Mouse (Mus musculus) embryonic stem cell, embryonic (primary cell): ENCODE data around the gene Cblc.

Experiments used
- CTCF ChIA-PET, 4 experiments: fragments of 300-600 bp in 2 of 4; fragments of 350-600 bp in 2 of 4; sonication (Branson Sonifier 250); formaldehyde crosslinking; loops; one replicate each; lab custom pipeline; 2022; ENCODE audit warnings: inconsistent platforms in 2 of 4; lab: Charles Lee
- POLR2A ChIA-PET, 4 experiments: fragments of 300-600 bp in 2 of 4; fragments of 350-600 bp in 2 of 4; sonication (Branson Sonifier 250); formaldehyde crosslinking; loops; one replicate each; lab custom pipeline; 2022; ENCODE audit warnings: antibody characterized with exemption in 4 of 4, inconsistent platforms in 1 of 4; lab: Charles Lee

The Cblc gene

DNA sequence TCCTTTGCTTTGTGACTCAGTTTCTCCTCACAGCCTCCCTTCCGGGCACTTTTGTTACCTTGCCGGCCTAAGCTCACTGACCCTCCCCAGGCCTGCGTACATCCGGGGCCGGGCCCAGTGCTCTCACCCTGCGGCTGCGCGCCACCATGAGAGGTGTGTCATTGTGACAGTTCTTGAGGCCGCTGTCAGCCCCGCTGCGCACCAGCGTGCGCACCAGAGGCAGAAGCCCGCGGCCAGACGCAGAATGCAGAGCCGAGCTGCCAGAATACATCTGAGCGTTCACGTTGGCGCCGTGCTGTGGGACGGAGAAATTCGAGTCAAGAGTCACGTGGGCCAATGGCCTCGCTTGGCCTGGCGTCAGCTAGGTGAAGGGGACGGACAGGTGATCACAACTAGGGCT, 12.8 kb upstream of the Cblc start:
- ChIA-PET POLR2A (interaction anchor here (0.5 to 10.5 kb wide), 30 partner anchors 9 to 335 kb away, joined by 3 to 171 read pairs (median 4); partner anchors contain the start of genes Bcl3 (in 2 of the 4), Cblc (in 2 of the 4), Apoc1 (in 1 of the 4) and Bcam (in 1 of the 4)), CTCF (interaction anchor here (0.7 to 7.3 kb wide), 16 partner anchors 9 to 140 kb away, joined by 3 to 46 read pairs (median 4); no protein-coding TSS in a partner anchor)

GRCm38 (mm10) chr7:19806356-19806969, 9.9 kb upstream of the Cblc start:
- ChIA-PET CTCF (interaction anchor here in 3 of 4 experiments (0.7 to 7.3 kb wide), 10 partner anchors 17 to 83 kb away, joined by 3 to 46 read pairs (median 3); no protein-coding TSS in a partner anchor), POLR2A (interaction anchor here in 3 of 4 experiments (0.6 to 1.7 kb wide), 8 partner anchors 8 to 108 kb away, joined by 3 to 10 read pairs (median 4); partner anchors contain the start of gene Bcam (in 1 of the 3))

- CTCF ChIA-PET, result interaction anchor here (0.5 to 4.3 kb wide), 79 partner anchors 9 to 726 kb away, joined by 3 to 106 read pairs (median 5); partner anchors contain the start of genes Bcam (in 2 of the 4), Bcl3 (in 2 of the 4), Gm19345 (in 1 of the 4) and Nkpd1 (in 1 of the 4)
Observed at GRCm38 (mm10) chr7:19802995-19803394, 6.4 kb upstream of the Cblc start.

GRCm38 (mm10) chr7:19800764-19801163, 4.2 kb upstream of the Cblc start:
- CTCF ChIA-PET, result interaction anchor here (0.5 to 4.3 kb wide), 67 partner anchors 8 to 437 kb away, joined by 3 to 106 read pairs (median 4); partner anchors contain the start of genes Bcam (in 2 of the 4), Clptm1 (in 1 of the 4), Gm19345 (in 1 of the 4) and Nectin2 (in 1 of the 4)
- POLR2A ChIA-PET, result interaction anchor here (0.6 to 1.6 kb wide), 17 partner anchors 11 to 90 kb away, joined by 3 to 9 read pairs (median 3); no protein-coding TSS in a partner anchor

More at GRCm38 (mm10) chr7:19802995-19803394, 6.4 kb upstream of the Cblc start:
- POLR2A ChIA-PET, result interaction anchor here (0.6 to 1.9 kb wide), 27 partner anchors 9 to 87 kb away, joined by 3 to 16 read pairs (median 6); partner anchors contain the start of genes Gm19345 (in 1 of the 4) and Tomm40 (in 1 of the 4)

- POLR2A ChIA-PET, result interaction anchor here (0.6 to 4.0 kb wide), 24 partner anchors 13 to 105 kb away, joined by 3 to 16 read pairs (median 5); partner anchors contain the start of genes Bcam (in 3 of the 4), Tomm40 (in 2 of the 4) and Apoe (in 1 of the 4)
- CTCF ChIA-PET, result interaction anchor here (0.6 to 4.7 kb wide), 48 partner anchors 11 to 453 kb away, joined by 3 to 56 read pairs (median 6); partner anchors contain the start of genes Bcam (in 2 of the 4), Bcl3 (in 1 of the 4), Ceacam20 (in 1 of the 4) and Gm19345 (in 1 of the 4)
Observed at GRCm38 (mm10) chr7:19796254-19796653, 355 bp downstream of the Cblc start.

DNA sequence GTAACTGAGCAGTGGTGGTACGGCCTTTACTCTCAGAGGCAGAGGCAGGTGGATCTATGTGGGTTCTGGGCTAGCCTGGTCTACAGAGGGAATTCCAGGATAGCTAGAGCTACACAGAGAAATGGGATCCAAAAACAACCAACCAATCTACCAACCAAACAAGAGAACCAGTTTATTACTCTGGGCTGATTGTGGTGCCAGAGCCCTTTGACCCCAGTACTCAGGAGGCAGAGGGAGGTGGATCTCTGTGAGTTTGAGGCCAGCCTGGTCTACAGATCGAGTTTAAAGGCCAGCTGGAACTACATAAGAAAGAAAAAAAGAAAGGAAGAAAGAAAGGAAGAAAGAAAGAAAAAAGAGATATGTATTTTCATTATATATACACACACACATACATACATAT, 1.4 kb downstream of the Cblc start:
- CTCF ChIA-PET, result interaction anchor here in 3 of 4 experiments (0.6 to 4.7 kb wide), 7 partner anchors 42 to 127 kb away, joined by 3 to 56 read pairs (median 6); no protein-coding TSS in a partner anchor
- POLR2A ChIA-PET, result interaction anchor here in 2 of 4 experiments (0.7 to 4.0 kb wide), 6 partner anchors 16 to 80 kb away, joined by 3 to 16 read pairs (median 7); partner anchors contain the start of genes Gm19345 (in 1 of the 2) and Tomm40 (in 1 of the 2)

- POLR2A ChIA-PET, result interaction anchor here in 2 of 4 experiments (1.0 to 1.9 kb wide), 4 partner anchors 18 to 51 kb away, joined by 3 to 12 read pairs (median 3); no protein-coding TSS in a partner anchor
- CTCF ChIA-PET, result interaction anchor here (0.6 to 1.4 kb wide), 14 partner anchors 10 to 876 kb away, joined by 3 to 10 read pairs (median 4); partner anchors contain the start of gene Nectin2 (in 1 of the 4)
Observed at GRCm38 (mm10) chr7:19792701-19793630, 3.6 kb downstream of the Cblc start.

DNA sequence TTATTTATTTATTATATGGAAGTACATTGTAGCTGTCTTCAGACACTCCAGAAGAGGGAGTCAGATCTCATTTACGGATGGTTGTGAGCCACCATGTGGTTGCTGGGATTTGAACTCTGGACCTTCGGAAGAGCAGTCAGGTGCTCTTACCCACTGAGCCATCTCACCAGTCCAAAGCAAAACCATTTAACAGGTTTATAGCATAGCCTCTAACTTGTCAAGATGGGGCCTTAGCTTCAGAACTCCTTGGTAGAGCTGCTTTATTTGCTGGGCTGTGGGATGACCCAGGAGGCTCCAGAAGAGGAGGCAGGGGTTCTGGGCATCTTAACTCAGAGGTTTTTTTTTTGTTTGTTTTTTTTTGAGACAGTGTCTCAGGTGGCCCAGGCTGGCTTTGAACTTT, 5.1 kb downstream of the Cblc start:
- ChIA-PET POLR2A (interaction anchor here in 2 of 4 experiments (0.6 to 3.8 kb wide), 9 partner anchors 23 to 137 kb away, joined by 3 to 25 read pairs (median 3); no protein-coding TSS in a partner anchor), CTCF (interaction anchor here (0.6 to 3.6 kb wide), 17 partner anchors 9 to 124 kb away, joined by 3 to 41 read pairs (median 9); partner anchors contain the start of genes Nectin2 (in 2 of the 4) and Bcam (in 1 of the 4))

- POLR2A ChIA-PET, result interaction anchor here (0.5 to 4.5 kb wide), 44 partner anchors 8 to 239 kb away, joined by 3 to 25 read pairs (median 4); partner anchors contain the start of genes Apoe (in 2 of the 4), Bcam (in 2 of the 4), Tomm40 (in 2 of the 4) and Apoc1 (in 1 of the 4)
- CTCF ChIA-PET, result interaction anchor here (0.5 to 3.6 kb wide), 97 partner anchors 8 to 883 kb away, joined by 3 to 42 read pairs (median 4); partner anchors contain the start of genes Nectin2 (in 3 of the 4), Bcam (in 2 of the 4), Clptm1 (in 2 of the 4) and Bcl3 (in 1 of the 4)
Observed at GRCm38 (mm10) chr7:19789904-19790347, 6.7 kb downstream of the Cblc start.

- ChIA-PET CTCF (interaction anchor here in 3 of 4 experiments (0.6 to 1.7 kb wide), 6 partner anchors 11 to 117 kb away, joined by 3 to 4 read pairs (median 4); partner anchors contain the start of gene Cblc (in 2 of the 3)), POLR2A (interaction anchor here in 1 of 4 experiments (1.3 kb wide), 2 partner anchors 33 to 51 kb away, joined by 3 read pairs; no protein-coding TSS in a partner anchor)
Observed at GRCm38 (mm10) chr7:19785874-19786458, 10.6 kb downstream of the Cblc start.

DNA sequence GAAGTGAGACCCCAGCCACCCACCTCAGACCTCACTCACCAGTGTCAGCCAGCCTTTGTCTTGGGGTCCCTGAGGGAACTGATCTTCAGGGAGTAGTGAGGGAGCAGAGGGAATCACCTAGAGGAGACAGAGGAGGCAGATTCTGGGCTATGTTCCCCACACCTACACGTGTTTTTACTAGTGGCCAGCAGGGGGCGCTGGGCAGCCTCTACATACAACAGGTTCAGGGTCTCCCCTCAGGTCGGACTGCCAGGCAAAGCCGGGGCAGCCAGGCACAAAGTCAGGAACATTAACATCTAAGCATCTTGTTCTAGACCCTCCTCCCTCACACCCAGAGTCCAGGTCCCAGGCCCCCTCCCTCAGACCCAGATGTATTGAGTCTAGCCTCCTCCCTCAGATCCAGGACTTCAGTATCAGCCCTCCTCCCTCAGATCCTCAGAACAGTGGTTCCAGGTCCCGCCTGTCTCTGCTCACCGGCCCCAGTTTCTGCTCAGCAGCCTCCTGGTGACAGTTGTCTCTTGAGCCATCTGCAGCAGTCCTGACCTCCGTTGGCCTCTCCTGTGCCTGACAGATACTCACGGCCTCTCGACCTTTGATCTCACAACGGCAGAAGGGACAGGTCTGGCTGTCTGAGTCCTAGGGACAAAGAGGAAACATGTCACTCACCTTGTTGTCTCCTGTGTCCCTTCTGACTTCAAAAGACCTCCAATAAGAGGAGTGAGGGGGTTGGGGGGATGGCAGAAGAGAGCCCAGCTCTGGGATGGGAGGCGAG, 11.7 kb downstream of the Cblc start:
- ChIA-PET POLR2A (interaction anchor here in 2 of 4 experiments (1.0 to 1.3 kb wide), 4 partner anchors 31 to 50 kb away, joined by 3 read pairs; no protein-coding TSS in a partner anchor), CTCF (interaction anchor here in 2 of 4 experiments (0.7 to 1.7 kb wide), 10 partner anchors 12 to 196 kb away, joined by 3 to 8 read pairs (median 4); partner anchors contain the start of genes Cblc (in 2 of the 2) and Bcam (in 1 of the 2))

GRCm38 (mm10) chr7:19783630-19784029, 13.0 kb downstream of the Cblc start:
- CTCF ChIA-PET, result interaction anchor here (0.6 to 1.4 kb wide), 21 partner anchors 13 to 260 kb away, joined by 3 to 10 read pairs (median 3); partner anchors contain the start of genes Tomm40 (in 2 of the 4) and Bcam (in 1 of the 4)
- POLR2A ChIA-PET, result interaction anchor here in 3 of 4 experiments (0.6 to 1.2 kb wide), 11 partner anchors 13 to 386 kb away, joined by 3 to 8 read pairs (median 4); partner anchors contain the start of genes Bcam (in 1 of the 3) and Nectin2 (in 1 of the 3)

GRCm38 (mm10) chr7:19782645-19783044, 14.0 kb downstream of the Cblc start:
- ChIA-PET POLR2A (interaction anchor here in 2 of 4 experiments (1.3 to 2.7 kb wide), 10 partner anchors 8 to 83 kb away, joined by 3 to 20 read pairs (median 6); partner anchors contain the start of gene Bcam (in 1 of the 2)), CTCF (interaction anchor here in 2 of 4 experiments (0.8 to 3.0 kb wide), 6 partner anchors 7 to 113 kb away, joined by 3 to 30 read pairs (median 8); no protein-coding TSS in a partner anchor)

DNA sequence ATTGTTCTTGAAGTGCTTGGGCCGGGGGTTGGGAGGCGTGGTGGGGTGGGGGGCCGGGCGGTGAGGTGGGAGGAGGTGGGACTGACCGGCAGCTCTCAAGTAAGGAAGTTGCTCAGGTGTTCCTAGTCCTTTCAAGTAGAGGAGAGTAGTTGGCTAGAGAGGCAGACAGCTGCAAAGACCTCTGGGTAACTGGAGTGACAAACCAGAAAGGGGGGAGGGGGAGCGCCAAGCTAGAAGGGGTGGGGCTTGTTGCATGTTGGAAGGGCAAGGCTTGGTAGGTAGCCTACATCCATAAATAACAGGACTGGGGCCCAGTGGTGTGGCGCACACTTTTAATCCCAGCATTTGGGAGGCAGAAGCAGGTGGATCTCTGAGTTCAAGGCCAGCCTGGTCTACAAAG, 14.9 kb downstream of the Cblc start:
- POLR2A ChIA-PET, result interaction anchor here in 3 of 4 experiments (0.6 to 2.7 kb wide), 26 partner anchors 8 to 113 kb away, joined by 3 to 20 read pairs (median 5); partner anchors contain the start of genes Bcam (in 3 of the 3), Nectin2 (in 2 of the 3) and Tomm40 (in 1 of the 3)
- CTCF ChIA-PET, result interaction anchor here (0.6 to 3.0 kb wide), 24 partner anchors 8 to 117 kb away, joined by 3 to 30 read pairs (median 4); partner anchors contain the start of genes Bcam (in 2 of the 4), Nectin2 (in 2 of the 4), Apoe (in 1 of the 4) and Clptm1 (in 1 of the 4)
